Mouse (Mus musculus): Measurements from ENCODE around the gene Arnt.

The Arnt gene

GRCm38 (mm10) chr3:95457758-95458157 is 23.6 kb downstream of the Arnt start:
- DNase-seq, result no peak

- no peak for DNase-seq
Measured at GRCm38 (mm10) chr3:95459381-95459780, 25.2 kb downstream of the Arnt start.

GRCm38 (mm10) chr3:95463852-95464251 is 29.7 kb downstream of the Arnt start:
- DNase-seq, result no peak

GRCm38 (mm10) chr3:95478966-95479365 is 44.8 kb downstream of the Arnt start:
- no peak for DNase-seq

GRCm38 (mm10) chr3:95486421-95486820 is 52.2 kb downstream of the Arnt start:
- DNase-seq, result no peak

GRCm38 (mm10) chr3:95488679-95489078 is 54.5 kb downstream of the Arnt start:
- no peak for DNase-seq

- DNase-seq, result no peak
Measured at GRCm38 (mm10) chr3:95490238-95490637, 56.0 kb downstream of the Arnt start.

- DNase-seq, result peak; percentile 38
Measured at GRCm38 (mm10) chr3:95494342-95494741, 60.2 kb downstream of the Arnt start.

- no peak for DNase-seq
Measured at GRCm38 (mm10) chr3:95498229-95498628, 64.0 kb downstream of the Arnt start.

GRCm38 (mm10) chr3:95499024-95499423 is 64.8 kb downstream of the Arnt start, which contains the start of gene Ctsk:
Gene Ctsk, plus strand, starts transcription at chr3:95499256.
- no peak for DNase-seq

- no peak for DNase-seq
Measured at GRCm38 (mm10) chr3:95499496-95500140, 65.4 kb downstream of the Arnt start.

- peak; percentile 26 for DNase-seq
Measured at GRCm38 (mm10) chr3:95502312-95502711, 68.1 kb downstream of the Arnt start.

- no peak for DNase-seq
Measured at GRCm38 (mm10) chr3:95509348-95509747, 75.2 kb downstream of the Arnt start.

GRCm38 (mm10) chr3:95511611-95512180 is 77.5 kb downstream of the Arnt start:
- no peak for DNase-seq

- no peak for DNase-seq
Measured at GRCm38 (mm10) chr3:95516614-95517041, 82.4 kb downstream of the Arnt start.

GRCm38 (mm10) chr3:95517493-95517898 is 83.3 kb downstream of the Arnt start:
- peak; percentile 88 for DNase-seq

GRCm38 (mm10) chr3:95518891-95519290 is 84.7 kb downstream of the Arnt start:
- no peak for DNase-seq

GRCm38 (mm10) chr3:95519315-95519714 is 85.1 kb downstream of the Arnt start:
- no peak for DNase-seq

GRCm38 (mm10) chr3:95520100-95520499 is 85.9 kb downstream of the Arnt start:
- no peak for DNase-seq

GRCm38 (mm10) chr3:95521168-95521567 is 87.0 kb downstream of the Arnt start:
- no peak for DNase-seq

GRCm38 (mm10) chr3:95523662-95524061 is 89.5 kb downstream of the Arnt start:
- no peak for DNase-seq

GRCm38 (mm10) chr3:95524673-95525072 is 90.5 kb downstream of the Arnt start:
- DNase-seq, result no peak

- DNase-seq, result no peak
Measured at GRCm38 (mm10) chr3:95526111-95526510, 91.9 kb downstream of the Arnt start.

GRCm38 (mm10) chr3:95526622-95527211 is 92.5 kb downstream of the Arnt start, which contains the start of gene Ctss:
Gene Ctss, plus strand, starts transcription at chr3:95526786.
- no peak for DNase-seq

Measured in retina, postnatal 1 day (tissue).